In genomic region chr10:94944691-94945205, GRCm38 (mm10) we compare ENCODE assay signal across 8 mouse cellular contexts. TPM values are rescaled to one million over a fixed set of nuclear protein-coding genes. Genes with fewer than 3 reads are reported as not detected.
DNase-seq lines count a peak whose midpoint lies in the region; ATAC-seq lines count a peak whose summit lies in the region.

Gene Plxnc1, minus strand, starts transcription at chr10:94944835.

- H3K4me1 ChIP-seq in heart, embryonic 11.5 days (ENCODE audit: control insufficient read depth, insufficient read depth, low read length) = peaks cover 11% of the 10 kb centered on the region
- peaks cover 60% of the 10 kb centered on the region for H3K4me1 ChIP-seq in liver, embryonic 15.5 days (replicated peaks)
- peaks cover 20% of the 10 kb centered on the region for H3K4me1 ChIP-seq in stomach, embryonic 16.5 days (ENCODE audit: control insufficient read depth, insufficient read depth, low read length)

- peak within 1 kb of the TSS; percentile 46 for H3K27ac ChIP-seq in heart, embryonic 11.5 days (ENCODE audit: low read depth, low read length)
- H3K27ac ChIP-seq in liver, embryonic 15.5 days (replicated peaks) = peak within 1 kb of the TSS; percentile 61
- no peak within 1 kb of the TSS for H3K27ac ChIP-seq in stomach, embryonic 16.5 days (ENCODE audit: low read length)

- H3K9ac ChIP-seq in heart, embryonic 11.5 days (ENCODE audit: low read depth, low read length) = peak within 1 kb of the TSS; percentile 75
- peak within 1 kb of the TSS; percentile 70 for H3K9ac ChIP-seq in liver, embryonic 15.5 days
- peak within 1 kb of the TSS; percentile 75 for H3K9ac ChIP-seq in stomach, embryonic 16.5 days (ENCODE audit: low read length)

- H3K4me3 ChIP-seq in heart, embryonic 11.5 days (ENCODE audit: low read depth, low read length) = peak within 1 kb of the TSS; percentile 79
- H3K4me3 ChIP-seq in liver, embryonic 15.5 days (replicated peaks) = peak within 1 kb of the TSS; percentile 72
- H3K4me3 ChIP-seq in stomach, embryonic 16.5 days (replicated peaks; ENCODE audit: low read length) = peak within 1 kb of the TSS; percentile 73

- peaks cover 41% of the 10 kb centered on the region for H3K27me3 ChIP-seq in heart, embryonic 11.5 days (ENCODE audit: control insufficient read depth, insufficient read depth, low read length)
- peaks cover 86% of the 10 kb centered on the region for H3K27me3 ChIP-seq in liver, embryonic 15.5 days
- peaks cover 25% of the 10 kb centered on the region for H3K27me3 ChIP-seq in stomach, embryonic 16.5 days (ENCODE audit: control insufficient read depth, insufficient read depth, low read length)

- DNase-seq in layer of hippocampus, adult 11-12 months (ENCODE audit: low spot score) = peak; percentile 52
- DNase-seq in layer of hippocampus, adult 9-10 months (ENCODE audit: low spot score) = no peak
- peak; percentile 81 for DNase-seq in embryo, embryonic 9.5 days (ENCODE audit: extremely low spot score)
- DNase-seq in kidney, postnatal 25 days = peak; percentile 21 to 40
- DNase-seq in neural tube, embryonic 10.5 days (ENCODE audit: extremely low spot score, low spot score) = peak; percentile 82

- peak; percentile 29; the same call in 1 of the 2 replicates for ATAC-seq in heart, embryonic 11.5 days (replicated peaks; ENCODE audit: insufficient number of reproducible peaks, low FRiP score, low TSS enrichment)
- ATAC-seq in liver, embryonic 15.5 days (ENCODE audit: insufficient read depth) = peak; percentile 45
- peak; percentile 38; the same call in 1 of the 2 replicates for ATAC-seq in stomach, embryonic 16.5 days (ENCODE audit: insufficient read depth, low FRiP score)

- 0% methylated on average over 26 of the region's 57 CpGs for WGBS in heart, embryonic 11.5 days (ENCODE audit: insufficient replicate concordance)
- under 1% methylated on average over 43 of the region's 57 CpGs for WGBS in liver, embryonic 15.5 days (ENCODE audit: insufficient replicate concordance)
- WGBS in stomach, embryonic 16.5 days = under 1% methylated on average over 51 of the region's 57 CpGs

- peak within 1 kb of the TSS; percentile 96 for H3K4me2 ChIP-seq in heart, embryonic 11.5 days
- H3K4me2 ChIP-seq in liver, embryonic 15.5 days = peak within 1 kb of the TSS; percentile 98
- H3K4me2 ChIP-seq in stomach, embryonic 16.5 days (ENCODE audit: low read depth, low read length) = peak within 1 kb of the TSS; percentile 91

- H3K9me3 ChIP-seq in heart, embryonic 11.5 days (replicated peaks; ENCODE audit: control insufficient read depth, low read length) = no peaks in the 10 kb centered on the region
- no peaks in the 10 kb centered on the region for H3K9me3 ChIP-seq in liver, embryonic 15.5 days (replicated peaks)
- no peaks in the 10 kb centered on the region for H3K9me3 ChIP-seq in stomach, embryonic 16.5 days (replicated peaks; ENCODE audit: control insufficient read depth, low read length)

- H3K36me3 ChIP-seq in heart, embryonic 11.5 days (ENCODE audit: control insufficient read depth, insufficient read depth, low read length) = no peaks in the 10 kb centered on the region
- no peaks in the 10 kb centered on the region for H3K36me3 ChIP-seq in liver, embryonic 15.5 days (replicated peaks)
- H3K36me3 ChIP-seq in stomach, embryonic 16.5 days (ENCODE audit: control insufficient read depth, insufficient read depth, low read length) = no peaks in the 10 kb centered on the region

RNA-seq across cellular contexts. Expression of gene Plxnc1, which starts in this region (rescaled TPM):
- 6.7 and 7.1 TPM in 2 replicates for polyA plus RNA-seq in heart, embryonic 11.5 days (2014; fragmentation: Nextera tagmentation; extraction: Ambion mirVana)
- 2.1 and 2.2 TPM in 2 replicates for polyA plus RNA-seq in liver, embryonic 15.5 days (2015; fragmentation: Nextera tagmentation; extraction: Ambion mirVana)
- polyA plus RNA-seq in stomach, embryonic 16.5 days (2015; fragmentation: Nextera tagmentation; extraction: Ambion mirVana) = 1.2 and 1.9 TPM in 2 replicates
